Mouse (Mus musculus) embryonic facial prominence, embryonic 10.5 days (tissue): ENCODE measurements at regions not wholly inside any gene's neighbourhood (a gene's known extent, or its start where the extent isn't known, plus 50 kb on each side); places are given as distances from the start of the nearest gene placed in this dataset.

Experiments used
- DNase-seq: peaks from one replicate; pipeline ENCODE4 v3.0.0-alpha.2; 2017; ENCODE audit warnings: low spot score
- H3K27ac ChIP-seq: fragments of 300-500 bp; sonication (generic); replicated peaks from 2 replicates; pipeline ENCODE4 v1.5.1; 2016; ENCODE audit warnings: mild to moderate bottlenecking
- H3K27me3 ChIP-seq: fragments of 300-500 bp; sonication (generic); replicated peaks from 2 replicates; pipeline ENCODE4 v1.6.1; 2016; ENCODE audit warnings: low read depth, mild to moderate bottlenecking; ENCODE audit not compliant: poor library complexity, severe bottlenecking
- H3K36me3 ChIP-seq: fragments of 300-500 bp; sonication (generic); replicated peaks from 2 replicates; pipeline ENCODE4 v1.6.1; 2016; ENCODE audit warnings: mild to moderate bottlenecking, moderate library complexity
- H3K4me1 ChIP-seq: fragments of 300-500 bp; sonication (generic); 2 replicates; pipeline ENCODE4 v1.6.1; 2016
- H3K4me3 ChIP-seq: fragments of 300-500 bp; sonication (generic); 2 replicates; pipeline ENCODE4 v1.5.1; 2016; ENCODE audit warnings: mild to moderate bottlenecking, moderate library complexity
- H3K9me3 ChIP-seq: fragments of 300-500 bp; sonication (generic); 2 replicates; pipeline ENCODE4 v1.6.1; 2016; ENCODE audit warnings: mild to moderate bottlenecking
- WGBS: fragments of 180-500 bp; shearing (Covaris S2); methylation state at CpG from one replicate; pipeline ENCODE4 v1.1.7; 2016; 5-methylcytosine and 5-hydroxymethylcytosine counted together

- no peak for DNase-seq
- Histone ChIP-seq H3K4me3 (no peak overlapping the region), H3K36me3 (no peaks in the 10 kb centered on the region), H3K27ac (no peak overlapping the region), H3K9me3 (peaks cover 5% of the 10 kb centered on the region; the same call in 1 of the 2 replicates), H3K27me3 (no peaks in the 10 kb centered on the region), H3K4me1 (no peaks in the 10 kb centered on the region)
- WGBS: 93% methylated on average over 3 of the region's 3 CpGs
Measured at GRCm38 (mm10) chr7:114912109-114912508, 168.6 kb downstream of the Insc start.

GRCm38 (mm10) chr7:114922155-114922554 is 178.7 kb downstream of the Insc start:
- Histone ChIP-seq H3K4me3 (no peak overlapping the region), H3K9me3 (no peaks in the 10 kb centered on the region), H3K36me3 (no peaks in the 10 kb centered on the region), H3K27me3 (0 out of 2 replicates have a peak, but pooled peaks cover 4% of the 10 kb centered on the region), H3K4me1 (peaks cover 4% of the 10 kb centered on the region; the same call in 1 of the 2 replicates), H3K27ac (no peak overlapping the region)
- peak; percentile 77 for DNase-seq
- WGBS: 17% methylated on average over 3 of the region's 3 CpGs

- DNase-seq: no peak
- no peak overlapping the region for H3K4me3 ChIP-seq
- no peaks in the 10 kb centered on the region for H3K4me1 ChIP-seq
- no peaks in the 10 kb centered on the region for H3K9me3 ChIP-seq
- H3K36me3 ChIP-seq: no peaks in the 10 kb centered on the region
- no peaks in the 10 kb centered on the region for H3K27me3 ChIP-seq
- no peak overlapping the region for H3K27ac ChIP-seq
- WGBS: 86% methylated on average over 8 of the region's 8 CpGs
Measured at GRCm38 (mm10) chr7:114933861-114934260, 190.4 kb downstream of the Insc start.

- Histone ChIP-seq H3K36me3 (no peaks in the 10 kb centered on the region), H3K9me3 (no peaks in the 10 kb centered on the region), H3K27me3 (no peaks in the 10 kb centered on the region), H3K4me1 (no peaks in the 10 kb centered on the region), H3K4me3 (no peak overlapping the region), H3K27ac (no peak overlapping the region)
- no peak for DNase-seq
Measured at GRCm38 (mm10) chr7:114950759-114951158, 207.3 kb downstream of the Insc start.

- no peaks in the 10 kb centered on the region for H3K36me3 ChIP-seq
- no peaks in the 10 kb centered on the region for H3K9me3 ChIP-seq
- DNase-seq: no peak
- no peaks in the 10 kb centered on the region for H3K4me1 ChIP-seq
- no peak overlapping the region for H3K27ac ChIP-seq
- no peaks in the 10 kb centered on the region for H3K27me3 ChIP-seq
- 72% methylated on average over 5 of the region's 5 CpGs for WGBS
- no peak overlapping the region for H3K4me3 ChIP-seq
Measured at GRCm38 (mm10) chr7:114963206-114963605, 219.7 kb downstream of the Insc start.

GRCm38 (mm10) chr7:114965923-114966322 is 222.4 kb downstream of the Insc start:
- no peak for DNase-seq
- H3K4me1 ChIP-seq: no peaks in the 10 kb centered on the region
- H3K36me3 ChIP-seq: no peaks in the 10 kb centered on the region
- no peak overlapping the region for H3K27ac ChIP-seq
- no peaks in the 10 kb centered on the region for H3K9me3 ChIP-seq
- 67% methylated on average over 2 of the region's 2 CpGs for WGBS
- no peaks in the 10 kb centered on the region for H3K27me3 ChIP-seq
- no peak overlapping the region for H3K4me3 ChIP-seq

GRCm38 (mm10) chr7:114986481-114986880 is 243.0 kb downstream of the Insc start:
- H3K4me3 ChIP-seq: no peak overlapping the region
- DNase-seq: no peak
- whole genome bisulfite sequencing: 40% methylated on average over 2 of the region's 2 CpGs

GRCm38 (mm10) chr7:114991255-114991654 is 247.8 kb downstream of the Insc start:
- Histone ChIP-seq H3K36me3 (no peaks in the 10 kb centered on the region), H3K4me1 (0 out of 2 replicates have a peak, but pooled peaks cover 4% of the 10 kb centered on the region), H3K27me3 (no peaks in the 10 kb centered on the region), H3K27ac (no peak overlapping the region), H3K4me3 (no peak overlapping the region), H3K9me3 (no peaks in the 10 kb centered on the region)
- DNase-seq: no peak
- WGBS: 46% methylated on average over 5 of the region's 5 CpGs

More at GRCm38 (mm10) chr7:114986481-114986880, 243.0 kb downstream of the Insc start:
- H3K36me3 ChIP-seq: no peaks in the 10 kb centered on the region
- 0 out of 2 replicates have a peak, but pooled peaks cover 4% of the 10 kb centered on the region for H3K4me1 ChIP-seq
- H3K27me3 ChIP-seq: no peaks in the 10 kb centered on the region
- no peaks in the 10 kb centered on the region for H3K9me3 ChIP-seq
- no peak overlapping the region for H3K27ac ChIP-seq

- Histone ChIP-seq H3K4me1 (0 out of 2 replicates have a peak, but pooled peaks cover 4% of the 10 kb centered on the region), H3K4me3 (no peak overlapping the region), H3K36me3 (no peaks in the 10 kb centered on the region), H3K27me3 (no peaks in the 10 kb centered on the region), H3K9me3 (no peaks in the 10 kb centered on the region), H3K27ac (no peak overlapping the region)
- DNase-seq: no peak
- WGBS: 87% methylated on average over 3 of the region's 3 CpGs
Measured at GRCm38 (mm10) chr7:114992440-114992839, 248.9 kb downstream of the Insc start.

GRCm38 (mm10) chr7:115000796-115001524 is 257.5 kb downstream of the Insc start:
- Histone ChIP-seq H3K36me3 (no peaks in the 10 kb centered on the region), H3K9me3 (no peaks in the 10 kb centered on the region), H3K27ac (no peak overlapping the region), H3K27me3 (no peaks in the 10 kb centered on the region), H3K4me3 (no peak overlapping the region), H3K4me1 (no peaks in the 10 kb centered on the region)
- 88% methylated on average over 7 of the region's 7 CpGs for WGBS
- no peak for DNase-seq

- no peak overlapping the region for H3K27ac ChIP-seq
- H3K27me3 ChIP-seq: no peaks in the 10 kb centered on the region
- H3K4me3 ChIP-seq: no peak overlapping the region
- DNase-seq: no peak
- H3K4me1 ChIP-seq: no peaks in the 10 kb centered on the region
- 84% methylated on average over 11 of the region's 11 CpGs for WGBS
- H3K36me3 ChIP-seq: no peaks in the 10 kb centered on the region
- H3K9me3 ChIP-seq: no peaks in the 10 kb centered on the region
Measured at GRCm38 (mm10) chr7:115014253-115014998, 270.9 kb downstream of the Insc start.

- no peak overlapping the region for H3K4me3 ChIP-seq
- DNase-seq: no peak
- 84% methylated on average over 4 of the region's 4 CpGs for WGBS
- H3K27me3 ChIP-seq: no peaks in the 10 kb centered on the region
- no peak overlapping the region for H3K27ac ChIP-seq
- no peaks in the 10 kb centered on the region for H3K36me3 ChIP-seq
- H3K9me3 ChIP-seq: no peaks in the 10 kb centered on the region
- no peaks in the 10 kb centered on the region for H3K4me1 ChIP-seq
Measured at GRCm38 (mm10) chr7:115019369-115019958, 276.0 kb downstream of the Insc start.
